In genomic region chr7:14013083-14013482, GRCm38 (mm10) we compare ENCODE assay signal across 24 mouse cellular contexts. TPM values are rescaled to one million over a fixed set of nuclear protein-coding genes. Genes with fewer than 3 reads are reported as not detected.
"Had no signal": no experiment of that assay in that cellular context is flagged by ENCODE, and none has a peak within 500 bp of the region (broad histone marks: within the 10 kb centered on the region; RNA-seq: fewer than 3 reads in every experiment).

No protein-coding gene starts in this region.

- H3K27me3 ChIP-seq: neural tube, embryonic 13.5 days; neural tube, embryonic 15.5 days; stomach, embryonic 15.5 days had no signal

- H3K9me3 ChIP-seq: stomach, embryonic 15.5 days had no signal

- H3K4me3 ChIP-seq: neural tube, embryonic 13.5 days; neural tube, embryonic 15.5 days; stomach, embryonic 15.5 days had no signal

- H3K27ac ChIP-seq: neural tube, embryonic 13.5 days; neural tube, embryonic 15.5 days; stomach, embryonic 15.5 days; stomach, postnatal 0 days had no signal

- H3K4me2 ChIP-seq: neural tube, embryonic 13.5 days; neural tube, embryonic 15.5 days; stomach, embryonic 15.5 days had no signal

- DNase-seq: retina, postnatal 1 day; right cerebral cortex, adult 18-20 months; right cerebral cortex, postnatal 14 days; right cerebral cortex, postnatal 25 days; right cerebral cortex, postnatal 4 days; spleen, adult 18-20 months; thymus, adult 18-20 months; thymus, adult 2 months; thymus, postnatal 14 days; thymus, postnatal 25 days; thymus, postnatal 36 days; thymus, postnatal 4 days had no signal

- H3K4me1 ChIP-seq: neural tube, embryonic 13.5 days; neural tube, embryonic 15.5 days; stomach, embryonic 15.5 days had no signal

- H3K9ac ChIP-seq: neural tube, embryonic 13.5 days; neural tube, embryonic 15.5 days; stomach, embryonic 15.5 days had no signal

- H3K36me3 ChIP-seq: neural tube, embryonic 13.5 days; neural tube, embryonic 15.5 days; stomach, embryonic 15.5 days had no signal

RNA-seq across cellular contexts. Expression of gene Sult2a4, which starts 23.7 kb away (rescaled TPM):
- polyA plus RNA-seq: neural tube, embryonic 13.5 days; neural tube, embryonic 14.5 days; neural tube, embryonic 15.5 days; small intestine, adult 2 months; spleen, adult 2 months; stomach, embryonic 14.5 days; stomach, embryonic 15.5 days; stomach, embryonic 16.5 days; stomach, postnatal 0 days; testis, adult 2 months; thymus, adult 2 months; thymus, postnatal 0 days; urinary bladder, adult 2 months had no signal
